11 mouse cellular contexts compared by ENCODE assay signal in genomic region chr6:17362771-17363170, GRCm38 (mm10). TPM values are rescaled to one million over a fixed set of nuclear protein-coding genes. Genes with fewer than 3 reads are reported as not detected.
A peak's percentile ranks its signal among the peaks of the same experiment; 100 is the strongest.
DNase-seq lines count a peak whose midpoint lies in the region; ATAC-seq and TF ChIP-seq lines count a peak whose summit lies in the region.
"Had no signal": no experiment of that assay in that cellular context is flagged by ENCODE, and none has a peak within 500 bp of the region (broad histone marks: within the 10 kb centered on the region; RNA-seq: fewer than 3 reads in every experiment).

No protein-coding gene starts in this region.

- H3K27me3 ChIP-seq in kidney, postnatal 0 days (ENCODE audit: insufficient read depth, low read length) = no peaks in the 10 kb centered on the region
- no peaks in the 10 kb centered on the region for H3K27me3 ChIP-seq in kidney, embryonic 14.5 days (ENCODE audit: control insufficient read depth, insufficient read depth, low read length)
- no peaks in the 10 kb centered on the region for H3K27me3 ChIP-seq in neural tube, embryonic 14.5 days (ENCODE audit: control insufficient read depth, insufficient read depth, low read length)
- H3K27me3 ChIP-seq in neural tube, embryonic 15.5 days (replicated peaks) = no peaks in the 10 kb centered on the region
- no peaks in the 10 kb centered on the region for H3K27me3 ChIP-seq in stomach, postnatal 0 days (ENCODE audit: control insufficient read depth, insufficient read depth, low read length)
- H3K27me3 ChIP-seq: liver, embryonic 15.5 days had no signal

- no peak for TF ChIP-seq EP300 in stomach, postnatal 0 days (optimal IDR thresholded peaks at IDR 0.05)

- no peaks in the 10 kb centered on the region for H3K9me3 ChIP-seq in kidney, postnatal 0 days (replicated peaks; ENCODE audit: low read length)
- H3K9me3 ChIP-seq in kidney, embryonic 14.5 days (ENCODE audit: control insufficient read depth, low read length) = no peaks in the 10 kb centered on the region
- no peaks in the 10 kb centered on the region for H3K9me3 ChIP-seq in neural tube, embryonic 14.5 days (ENCODE audit: control insufficient read depth, low read length)
- H3K9me3 ChIP-seq in neural tube, embryonic 15.5 days (replicated peaks) = no peaks in the 10 kb centered on the region
- H3K9me3 ChIP-seq in stomach, postnatal 0 days (ENCODE audit: control insufficient read depth, low read length) = no peaks in the 10 kb centered on the region
- H3K9me3 ChIP-seq: liver, embryonic 15.5 days had no signal

- 40% methylated on average over 3 of the region's 3 CpGs for WGBS in kidney, postnatal 0 days
- 50% methylated on average over 3 of the region's 3 CpGs for WGBS in kidney, embryonic 14.5 days
- WGBS in neural tube, embryonic 14.5 days = 43% methylated on average over 3 of the region's 3 CpGs
- 39% methylated on average over 3 of the region's 3 CpGs for WGBS in neural tube, embryonic 15.5 days
- WGBS in stomach, postnatal 0 days = 42% methylated on average over 3 of the region's 3 CpGs

- H3K9ac ChIP-seq in kidney, postnatal 0 days (ENCODE audit: low read depth, low read length) = no peak overlapping the region
- H3K9ac ChIP-seq in kidney, embryonic 14.5 days (ENCODE audit: low read depth, low read length) = no peak overlapping the region
- H3K9ac ChIP-seq in neural tube, embryonic 14.5 days (replicated peaks; ENCODE audit: low read depth, low read length) = no peak overlapping the region
- H3K9ac ChIP-seq in neural tube, embryonic 15.5 days (replicated peaks) = no peak overlapping the region
- H3K9ac ChIP-seq in stomach, postnatal 0 days (ENCODE audit: low read length) = no peak overlapping the region
- H3K9ac ChIP-seq: liver, embryonic 15.5 days had no signal

- H3K4me1 ChIP-seq in kidney, postnatal 0 days (replicated peaks; ENCODE audit: insufficient read depth, low read length) = no peaks in the 10 kb centered on the region
- H3K4me1 ChIP-seq in kidney, embryonic 14.5 days (ENCODE audit: control insufficient read depth, insufficient read depth, low read length) = no peaks in the 10 kb centered on the region
- no peaks in the 10 kb centered on the region for H3K4me1 ChIP-seq in neural tube, embryonic 14.5 days (ENCODE audit: control insufficient read depth, insufficient read depth, low read length)
- no peaks in the 10 kb centered on the region for H3K4me1 ChIP-seq in neural tube, embryonic 15.5 days
- H3K4me1 ChIP-seq in stomach, postnatal 0 days (replicated peaks; ENCODE audit: control insufficient read depth, insufficient read depth) = no peaks in the 10 kb centered on the region
- H3K4me1 ChIP-seq: liver, embryonic 15.5 days had no signal

- H3K36me3 ChIP-seq in kidney, postnatal 0 days (ENCODE audit: insufficient read depth, low read length) = no peaks in the 10 kb centered on the region
- H3K36me3 ChIP-seq in kidney, embryonic 14.5 days (ENCODE audit: control insufficient read depth, insufficient read depth, low read length) = no peaks in the 10 kb centered on the region
- H3K36me3 ChIP-seq in neural tube, embryonic 14.5 days (ENCODE audit: control insufficient read depth, insufficient read depth, low read length) = no peaks in the 10 kb centered on the region
- no peaks in the 10 kb centered on the region for H3K36me3 ChIP-seq in neural tube, embryonic 15.5 days
- no peaks in the 10 kb centered on the region for H3K36me3 ChIP-seq in stomach, postnatal 0 days (ENCODE audit: control insufficient read depth, insufficient read depth, low read length)
- H3K36me3 ChIP-seq: liver, embryonic 15.5 days had no signal

- TF ChIP-seq CTCF in kidney, postnatal 0 days (IDR thresholded peaks at IDR 0.05; ENCODE audit: low read depth) = peak; percentile 75
- TF ChIP-seq CTCF in stomach, postnatal 0 days (IDR thresholded peaks at IDR 0.05; ENCODE audit: low read depth) = peak; percentile 78

- DNase-seq in kidney, postnatal 0 days (ENCODE audit: low spot score) = peak; percentile 59
- DNase-seq in embryo, embryonic 10.5 days (ENCODE audit: low spot score) = peak; percentile 58
- DNase-seq in stomach, postnatal 0 days (ENCODE audit: low spot score) = no peak
- no peak for DNase-seq in cerebellum, adult 11 months
- no peak for DNase-seq in thymus, postnatal 14 days
- DNase-seq: cerebellum, adult 11-12 months had no signal

- no peak overlapping the region for H3K4me2 ChIP-seq in kidney, postnatal 0 days (ENCODE audit: low read length)
- no peak overlapping the region for H3K4me2 ChIP-seq in kidney, embryonic 14.5 days (replicated peaks; ENCODE audit: low read depth, low read length)
- no peak overlapping the region for H3K4me2 ChIP-seq in neural tube, embryonic 14.5 days (ENCODE audit: low read depth, low read length)
- H3K4me2 ChIP-seq in neural tube, embryonic 15.5 days = no peak overlapping the region
- no peak overlapping the region for H3K4me2 ChIP-seq in stomach, postnatal 0 days (replicated peaks; ENCODE audit: low read depth)
- H3K4me2 ChIP-seq: heart, embryonic 11.5 days; liver, embryonic 15.5 days had no signal

- no peak for ATAC-seq in kidney, postnatal 0 days (replicated peaks; ENCODE audit: low FRiP score, low read depth)
- ATAC-seq in kidney, embryonic 14.5 days (ENCODE audit: low FRiP score, low TSS enrichment) = no peak
- peak; percentile 58; the same call in 1 of the 2 replicates for ATAC-seq in neural tube, embryonic 14.5 days (ENCODE audit: low read depth)
- ATAC-seq in neural tube, embryonic 15.5 days (ENCODE audit: low FRiP score) = no peak; the same call in 1 of the 2 replicates
- ATAC-seq in stomach, postnatal 0 days (ENCODE audit: low FRiP score, low TSS enrichment) = no peak

- no peak overlapping the region for H3K4me3 ChIP-seq in kidney, postnatal 0 days (replicated peaks; ENCODE audit: low read depth, low read length)
- no peak overlapping the region for H3K4me3 ChIP-seq in kidney, embryonic 14.5 days (ENCODE audit: low read length)
- no peak overlapping the region for H3K4me3 ChIP-seq in neural tube, embryonic 14.5 days (ENCODE audit: low read depth, low read length)
- H3K4me3 ChIP-seq in neural tube, embryonic 15.5 days (replicated peaks) = no peak overlapping the region
- no peak overlapping the region for H3K4me3 ChIP-seq in stomach, postnatal 0 days (ENCODE audit: low read depth, low read length)
- H3K4me3 ChIP-seq: liver, embryonic 15.5 days had no signal

- no peak overlapping the region for H3K27ac ChIP-seq in kidney, postnatal 0 days
- H3K27ac ChIP-seq in kidney, embryonic 14.5 days (ENCODE audit: low read depth, low read length) = no peak overlapping the region
- no peak overlapping the region for H3K27ac ChIP-seq in neural tube, embryonic 14.5 days (ENCODE audit: low read depth, low read length)
- no peak overlapping the region for H3K27ac ChIP-seq in neural tube, embryonic 15.5 days (replicated peaks)
- H3K27ac ChIP-seq in stomach, postnatal 0 days (replicated peaks) = no peak overlapping the region
- H3K27ac ChIP-seq: liver, embryonic 15.5 days had no signal

RNA-seq across cellular contexts. Expression of gene Cav1, which starts 56.6 kb away (rescaled TPM):
- polyA plus RNA-seq in kidney, postnatal 0 days (2015; fragmentation: Nextera tagmentation; extraction: Ambion mirVana) = 69.4 and 75.5 TPM in 2 replicates
- polyA plus RNA-seq in kidney, embryonic 14.5 days (2014; fragmentation: Nextera tagmentation; extraction: Ambion mirVana) = 49.2 and 52.9 TPM in 2 replicates
- 16.6 and 31.4 TPM in 2 replicates for polyA plus RNA-seq in neural tube, embryonic 14.5 days (2014; fragmentation: Nextera tagmentation; extraction: Ambion mirVana)
- polyA plus RNA-seq in neural tube, embryonic 15.5 days (2015; fragmentation: Nextera tagmentation; extraction: Ambion mirVana) = 39.2 and 72.5 TPM in 2 replicates
- 324 and 346 TPM in 2 replicates for polyA plus RNA-seq in stomach, postnatal 0 days (2015; fragmentation: Nextera tagmentation; extraction: Ambion mirVana)

Comparison
In these comparisons a context has a peak if more than half of its experiments do, and no peak if none do; other contexts are left out.
1. DNase-seq: peak in kidney, postnatal 0 days (single experiment) and embryo, embryonic 10.5 days (single experiment); none in stomach, postnatal 0 days (single experiment), cerebellum, adult 11 months (single experiment) and thymus, postnatal 14 days (single experiment).